7 mouse cellular contexts compared by ENCODE assay signal in genomic region chr11:83298225-83299195, GRCm38 (mm10). TPM values are rescaled to one million over a fixed set of nuclear protein-coding genes. Genes with fewer than 3 reads are reported as not detected.
A peak's percentile ranks its signal among the peaks of the same experiment; 100 is the strongest.
DNase-seq lines count a peak whose midpoint lies in the region; ATAC-seq lines count a peak whose summit lies in the region.

TSS of gene Ap2b1 (plus strand) at chr11:83299024.

- WGBS in intestine, embryonic 15.5 days = 1% methylated on average over 56 of the region's 56 CpGs
- 3% methylated on average over 56 of the region's 56 CpGs for WGBS in midbrain, embryonic 10.5 days

- peak; percentile 93 for ATAC-seq in intestine, embryonic 15.5 days

- H3K27ac ChIP-seq in intestine, embryonic 15.5 days = peak within 1 kb of the TSS; percentile 93
- peak within 1 kb of the TSS; percentile 93 for H3K27ac ChIP-seq in midbrain, embryonic 10.5 days (replicated peaks)

- DNase-seq in adrenal gland, adult 18-20 months (ENCODE audit: low spot score in 2 of 2) = peak; percentile 85
- peak; percentile 96 for DNase-seq in embryo, embryonic 11 days
- DNase-seq in gastrocnemius, postnatal 36 days = peak; percentile 88 to 91
- DNase-seq in left cerebral cortex, postnatal 25 days (ENCODE audit: low spot score in 2 of 2) = peak; percentile 94 to 98
- DNase-seq in midbrain, embryonic 10.5 days (ENCODE audit: low spot score) = peak; percentile 94
- DNase-seq in right cerebral cortex, postnatal 4 days = peak; percentile 84

- H3K4me1 ChIP-seq in intestine, embryonic 15.5 days (replicated peaks) = peaks cover 8% of the 10 kb centered on the region; the same call in 1 of the 2 replicates
- H3K4me1 ChIP-seq in midbrain, embryonic 10.5 days = peaks cover 42% of the 10 kb centered on the region

- H3K36me3 ChIP-seq in intestine, embryonic 15.5 days = no peaks in the 10 kb centered on the region
- H3K36me3 ChIP-seq in midbrain, embryonic 10.5 days = peaks cover 34% of the 10 kb centered on the region

- peak within 1 kb of the TSS; percentile 83 for H3K9ac ChIP-seq in intestine, embryonic 15.5 days

- no peaks in the 10 kb centered on the region for H3K27me3 ChIP-seq in intestine, embryonic 15.5 days (replicated peaks)
- no peaks in the 10 kb centered on the region for H3K27me3 ChIP-seq in midbrain, embryonic 10.5 days (ENCODE audit: low read depth, poor library complexity, severe bottlenecking)

- peak within 1 kb of the TSS; percentile 71 for H3K4me3 ChIP-seq in intestine, embryonic 15.5 days (replicated peaks)
- H3K4me3 ChIP-seq in midbrain, embryonic 10.5 days = peak within 1 kb of the TSS; percentile 85

- H3K9me3 ChIP-seq in intestine, embryonic 15.5 days = no peaks in the 10 kb centered on the region
- H3K9me3 ChIP-seq in midbrain, embryonic 10.5 days (replicated peaks) = no peaks in the 10 kb centered on the region

- intact Hi-C loops in gastrocnemius, postnatal 36 days (cut with DNase I) = no loop called here
- intact Hi-C loops in left cerebral cortex, postnatal 25 days (cut with DNase I) = no loop called here

- H3K4me2 ChIP-seq in intestine, embryonic 15.5 days (replicated peaks) = peak within 1 kb of the TSS; percentile 79

RNA-seq across cellular contexts. Expression of gene Ap2b1, which starts in this region (rescaled TPM):
- total RNA-seq in adrenal gland, adult 18-20 months (2021) = 100 to 1,000 TPM in 1 of 2 experiments, 10 to 100 TPM in 1; 91.9 to 108 TPM
- 10 to 100 TPM; 26.1 to 27.3 TPM for total RNA-seq in gastrocnemius, postnatal 36 days (2021)
- polyA plus RNA-seq in intestine, embryonic 15.5 days (2015; fragmentation: Nextera tagmentation; extraction: Ambion mirVana) = 48.1 and 51.0 TPM in 2 replicates
- 100 to 1,000 TPM; 291 to 311 TPM for total RNA-seq in left cerebral cortex, postnatal 25 days (2021)
- polyA plus RNA-seq in midbrain, embryonic 10.5 days (2016; fragmentation: Nextera tagmentation; extraction: Ambion mirVana) = 73.5 and 89.6 TPM in 2 replicates

Comparison
In these comparisons a context has a peak if more than half of its experiments do, and no peak if none do; other contexts are left out.
1. Peak in every context shown above with its lines: DNase-seq, ATAC-seq, H3K4me3 ChIP-seq and H3K27ac ChIP-seq.